Mouse (Mus musculus) embryo, embryonic 9.5 days (tissue): ENCODE data around the gene Itgb2.

Experiments
- DNase-seq: peaks from one replicate; pipeline ENCODE4 v3.0.0-alpha.2; 2017; ENCODE audit errors: extremely low spot score

Gene Itgb2

DNA sequence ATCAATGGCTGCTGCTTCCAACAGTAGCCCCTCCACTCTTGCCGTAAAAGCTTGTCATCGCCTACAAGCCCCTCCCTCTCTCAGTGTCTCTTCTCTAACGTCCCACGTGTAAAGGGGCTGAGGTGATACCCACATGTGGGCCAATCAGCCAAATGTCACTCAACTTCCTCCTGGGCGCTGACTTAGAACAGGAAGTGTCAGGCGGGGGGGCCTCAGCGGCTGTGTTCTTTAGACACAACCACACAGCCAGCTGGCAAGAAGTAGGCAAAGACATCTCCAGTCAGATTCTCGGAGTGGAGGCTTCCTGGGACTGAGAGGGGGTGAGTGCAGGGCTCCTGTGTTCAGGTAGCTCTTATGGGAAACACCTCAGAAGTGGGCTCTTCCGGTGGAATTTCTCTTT lies at the start of gene Itgb2:
Gene Itgb2 (plus strand): TSS at position 113 of the 400 bp plus-strand sequence.
- no peak for DNase-seq

DNA sequence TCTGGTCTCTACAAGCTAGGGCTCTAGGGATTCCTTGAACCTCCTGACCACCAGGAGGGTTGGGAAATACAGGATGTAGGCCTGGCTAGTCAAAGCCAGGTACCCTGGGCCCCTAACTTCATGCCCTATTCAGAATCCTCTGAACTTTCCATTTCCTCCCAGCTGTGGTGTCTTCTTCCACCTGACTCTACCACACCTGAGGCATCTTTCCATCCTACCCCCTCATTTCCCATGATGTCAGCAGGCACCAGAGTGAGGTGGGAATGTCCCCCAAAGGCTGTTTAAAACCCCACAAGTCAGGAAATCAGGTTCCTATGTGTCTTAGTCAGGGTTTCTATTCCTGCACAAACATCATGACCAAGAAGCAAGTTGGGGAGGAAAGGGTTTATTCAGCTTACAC lies 48.2 kb upstream of the Itgb2 start:
- DNase-seq, result no peak

DNA sequence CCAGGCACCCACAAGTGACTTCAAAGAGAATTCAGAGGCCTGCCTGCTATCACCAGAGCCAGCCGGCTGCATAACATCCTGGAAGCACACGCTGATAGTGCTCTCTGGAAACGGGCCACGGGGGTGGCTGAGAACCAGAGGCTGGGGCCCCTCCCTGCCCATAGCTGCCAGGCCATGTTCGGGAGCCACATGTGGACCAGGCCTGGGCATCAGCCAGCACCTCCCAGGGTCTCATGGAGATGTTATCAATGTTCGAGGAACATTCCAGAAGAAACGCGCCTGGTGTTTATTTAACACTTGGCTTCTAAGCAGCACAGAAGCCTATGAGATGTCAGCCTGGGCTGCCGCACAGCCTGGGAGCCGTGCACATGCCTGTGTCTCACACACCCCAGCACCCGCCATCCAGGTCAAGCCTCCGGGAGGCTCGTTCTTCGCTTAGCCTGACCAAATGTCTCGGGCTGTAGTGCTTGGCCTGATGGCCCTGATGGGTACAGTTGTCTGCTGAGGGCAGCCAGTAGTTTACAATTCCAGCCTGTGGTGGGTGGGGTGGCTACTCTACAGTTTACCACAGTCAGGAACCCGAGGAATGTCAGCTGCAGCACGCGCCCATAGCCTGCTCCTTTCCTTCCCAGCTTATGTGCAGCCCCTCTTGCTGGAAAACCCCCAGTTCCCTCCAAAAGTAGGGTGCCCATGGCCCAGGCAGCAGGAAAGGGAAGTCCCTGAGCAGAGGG lies 45.7 kb upstream of the Itgb2 start:
- DNase-seq, result peak; percentile 22

DNA sequence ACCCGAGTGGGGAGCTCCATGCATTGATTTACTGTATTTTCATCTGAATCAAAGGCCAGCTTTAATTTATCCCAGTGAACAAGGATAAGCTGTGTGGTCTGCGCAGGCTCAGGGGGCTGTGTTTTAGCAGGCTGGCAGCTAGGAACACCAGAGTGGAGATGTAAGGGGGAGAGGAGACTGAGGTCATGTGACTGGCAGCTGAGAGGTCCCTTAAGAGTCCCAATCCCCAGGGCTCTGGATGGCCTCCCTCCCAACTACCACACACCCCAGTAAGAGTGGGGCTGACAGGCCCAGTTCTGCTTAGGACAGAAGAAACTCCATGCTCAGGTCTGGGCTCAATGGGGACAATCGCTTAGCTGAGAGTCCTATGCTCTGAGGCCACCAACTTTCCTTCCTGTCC lies 44.3 kb upstream of the Itgb2 start:
- no peak for DNase-seq

DNA sequence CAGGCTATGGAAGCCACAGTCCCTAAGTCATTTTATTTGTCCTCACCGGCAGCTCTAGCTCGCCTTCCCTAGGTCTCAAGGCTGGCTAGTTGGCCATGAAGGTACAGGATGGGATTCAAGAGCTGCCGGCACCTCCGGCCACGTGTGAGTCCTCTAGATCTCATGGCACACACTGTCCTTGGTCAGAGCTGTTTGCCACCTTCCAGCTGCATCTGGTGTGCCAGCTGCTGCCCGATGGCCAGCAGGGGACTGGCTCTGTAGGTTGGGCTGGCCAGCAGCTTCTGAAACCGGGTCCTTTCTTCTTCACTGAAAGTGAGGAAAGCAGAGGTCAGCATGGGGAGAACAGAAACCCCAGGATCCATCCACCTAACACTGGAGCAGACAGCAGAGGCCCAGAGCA lies 41.9 kb upstream of the Itgb2 start:
- no peak for DNase-seq

DNA sequence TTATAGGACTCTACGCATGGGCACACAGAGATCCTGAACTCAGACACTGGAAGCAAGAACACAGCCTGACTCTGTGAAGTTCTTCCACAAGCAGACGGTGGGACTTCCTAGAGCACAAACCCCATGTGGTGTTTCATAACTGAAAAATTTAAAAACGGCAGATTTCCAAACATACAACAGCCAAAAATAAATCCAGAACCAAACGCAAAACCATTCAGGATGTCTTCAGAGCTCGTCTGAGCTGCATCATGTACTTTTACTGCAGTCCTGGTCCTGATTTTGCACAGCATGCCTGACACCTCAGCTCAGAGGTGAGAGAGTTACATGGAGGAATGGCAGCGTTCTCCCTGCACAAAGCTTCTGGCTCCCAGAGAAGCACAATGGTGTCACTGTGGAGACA lies 38.5 kb upstream of the Itgb2 start:
- no peak for DNase-seq

DNA sequence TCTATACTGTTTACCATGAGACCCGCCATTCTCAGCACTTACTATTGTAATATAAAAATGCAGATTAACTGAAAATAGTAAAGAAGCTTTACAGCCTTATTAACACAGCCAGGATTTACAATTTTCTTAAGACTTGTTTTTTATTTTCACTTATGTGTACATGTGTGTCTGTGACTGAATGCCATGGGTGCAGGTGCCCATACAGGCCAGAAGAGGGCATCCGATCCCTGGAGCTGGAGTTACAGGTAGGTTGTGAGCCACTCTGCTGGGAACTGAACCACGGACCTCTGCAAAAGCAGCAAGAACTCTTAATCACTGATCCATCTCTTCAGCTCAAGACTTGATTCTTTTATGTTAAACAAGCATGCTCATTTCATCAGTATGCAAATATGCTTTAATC lies 37.2 kb upstream of the Itgb2 start:
- no peak for DNase-seq

- no peak for DNase-seq
Measured at GRCm38 (mm10) chr10:77497185-77497584, 32.9 kb upstream of the Itgb2 start.

GRCm38 (mm10) chr10:77498254-77498653 lies 31.8 kb upstream of the Itgb2 start:
- DNase-seq, result no peak

DNA sequence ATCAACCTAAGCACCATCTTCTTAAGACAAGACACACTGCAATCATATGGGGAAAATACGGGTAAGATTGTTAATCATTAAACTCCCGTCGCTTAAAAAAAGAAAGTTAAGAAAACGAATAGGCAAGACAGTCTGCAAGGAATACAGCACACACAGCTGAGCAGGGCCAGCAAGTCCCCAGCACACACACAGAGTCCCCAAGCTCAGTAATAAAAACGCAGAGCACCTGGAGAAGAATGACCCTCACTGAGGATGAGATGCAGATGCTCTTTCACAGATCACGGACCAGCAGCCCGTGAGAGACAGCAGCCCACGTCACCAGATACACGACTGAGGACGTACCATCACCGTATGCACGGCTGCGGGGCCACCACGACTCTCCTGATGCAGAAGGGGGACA lies 29.4 kb upstream of the Itgb2 start:
- no peak for DNase-seq

DNA sequence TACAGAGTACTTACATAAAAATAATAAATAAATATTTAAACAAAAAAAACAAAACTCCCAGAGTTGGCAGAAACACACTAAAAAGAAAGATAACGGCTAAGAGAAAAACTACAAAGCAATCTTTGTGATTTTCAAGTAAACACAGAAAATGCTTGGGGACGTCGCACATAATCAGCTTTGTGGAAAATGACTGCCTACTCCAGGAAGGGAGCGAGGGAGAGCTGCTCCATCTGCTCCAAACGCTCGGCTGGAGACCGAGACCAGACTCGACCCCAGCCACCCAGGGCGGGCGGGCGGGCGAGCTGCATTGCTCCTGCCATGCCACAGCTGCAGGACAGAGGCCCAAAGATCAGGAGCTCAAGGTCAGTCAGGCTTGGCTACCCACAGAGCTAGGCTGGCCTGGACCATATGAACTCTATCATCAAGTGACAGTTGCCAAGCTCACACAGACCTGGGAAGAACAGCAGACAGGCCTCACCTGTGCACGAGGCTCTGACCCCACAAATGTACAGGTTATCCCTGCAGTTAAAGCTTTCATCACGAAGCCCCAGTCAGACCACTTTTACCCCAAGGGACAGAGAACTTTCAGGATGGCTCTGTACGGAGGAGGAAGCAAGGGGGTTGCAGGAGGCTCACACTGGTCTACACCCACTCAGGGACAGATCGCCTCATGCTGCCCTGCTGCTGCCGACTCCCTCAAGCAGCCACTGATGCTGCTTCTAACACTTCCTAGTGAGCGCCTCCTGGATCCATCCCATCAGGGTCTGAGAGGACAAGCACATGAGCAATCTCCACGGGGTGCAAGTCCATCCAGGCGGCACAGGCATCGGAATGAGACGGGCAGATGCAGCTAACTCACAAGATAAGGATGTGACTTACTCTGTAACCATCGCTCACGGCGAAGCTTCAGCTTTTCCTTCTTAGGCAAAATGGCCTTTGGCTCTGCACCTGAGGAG lies 26.8 kb upstream of the Itgb2 start:
- no peak for DNase-seq

DNA sequence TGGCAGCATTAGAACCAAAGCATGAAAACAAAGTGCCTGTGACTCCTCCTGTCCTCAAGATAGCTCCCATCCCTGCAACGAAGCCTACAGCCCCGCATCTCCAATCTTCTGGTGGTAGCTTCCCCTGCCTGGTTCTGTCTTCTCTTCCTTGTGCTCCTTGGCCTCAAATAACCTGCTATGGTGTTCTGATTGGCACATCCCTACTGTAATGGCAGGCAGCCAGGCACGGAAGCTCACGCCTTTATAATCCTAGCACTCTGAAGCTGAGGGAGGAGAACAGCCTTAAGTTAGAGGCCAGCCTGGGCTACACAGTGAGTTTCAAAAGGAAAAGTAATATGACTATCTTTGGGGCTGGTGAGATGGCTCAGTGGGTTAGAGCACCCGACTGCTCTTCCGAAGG lies 25.9 kb upstream of the Itgb2 start:
- no peak for DNase-seq

GRCm38 (mm10) chr10:77506526-77506925 lies 23.5 kb upstream of the Itgb2 start:
- DNase-seq, result no peak

DNA sequence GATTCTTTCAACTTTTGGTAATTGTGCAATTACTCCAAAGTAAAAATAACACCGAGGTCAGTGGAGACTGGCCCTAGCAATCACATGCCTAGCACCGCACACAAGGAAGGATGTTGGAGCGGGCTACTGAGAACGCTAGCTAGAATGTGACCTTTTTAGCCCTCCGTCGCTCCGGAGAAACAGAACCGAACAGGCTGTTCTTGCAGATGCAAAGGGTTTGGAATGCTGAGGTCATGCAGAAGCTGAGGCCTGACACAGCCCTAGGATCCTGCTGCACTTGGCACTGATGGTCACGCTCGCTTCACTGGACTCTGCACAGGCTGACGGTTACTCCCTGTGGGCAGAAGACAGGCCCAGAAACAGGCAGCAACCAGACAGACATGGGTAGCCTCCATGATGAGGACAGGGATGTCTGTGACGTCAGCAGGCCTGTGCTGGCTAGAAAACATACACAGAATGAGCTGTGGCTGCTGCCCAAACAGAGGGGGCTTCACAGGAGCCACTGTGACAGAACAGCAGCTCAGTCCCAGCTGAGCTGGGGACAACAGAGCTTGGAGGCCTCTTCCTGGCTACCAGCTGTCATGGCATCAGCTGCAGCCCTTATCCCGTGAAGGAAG lies 23.0 kb upstream of the Itgb2 start:
- no peak for DNase-seq

GRCm38 (mm10) chr10:77507779-77508178 lies 22.3 kb upstream of the Itgb2 start:
- no peak for DNase-seq

- no peak for DNase-seq
Measured at GRCm38 (mm10) chr10:77508744-77509143, 21.3 kb upstream of the Itgb2 start.

DNA sequence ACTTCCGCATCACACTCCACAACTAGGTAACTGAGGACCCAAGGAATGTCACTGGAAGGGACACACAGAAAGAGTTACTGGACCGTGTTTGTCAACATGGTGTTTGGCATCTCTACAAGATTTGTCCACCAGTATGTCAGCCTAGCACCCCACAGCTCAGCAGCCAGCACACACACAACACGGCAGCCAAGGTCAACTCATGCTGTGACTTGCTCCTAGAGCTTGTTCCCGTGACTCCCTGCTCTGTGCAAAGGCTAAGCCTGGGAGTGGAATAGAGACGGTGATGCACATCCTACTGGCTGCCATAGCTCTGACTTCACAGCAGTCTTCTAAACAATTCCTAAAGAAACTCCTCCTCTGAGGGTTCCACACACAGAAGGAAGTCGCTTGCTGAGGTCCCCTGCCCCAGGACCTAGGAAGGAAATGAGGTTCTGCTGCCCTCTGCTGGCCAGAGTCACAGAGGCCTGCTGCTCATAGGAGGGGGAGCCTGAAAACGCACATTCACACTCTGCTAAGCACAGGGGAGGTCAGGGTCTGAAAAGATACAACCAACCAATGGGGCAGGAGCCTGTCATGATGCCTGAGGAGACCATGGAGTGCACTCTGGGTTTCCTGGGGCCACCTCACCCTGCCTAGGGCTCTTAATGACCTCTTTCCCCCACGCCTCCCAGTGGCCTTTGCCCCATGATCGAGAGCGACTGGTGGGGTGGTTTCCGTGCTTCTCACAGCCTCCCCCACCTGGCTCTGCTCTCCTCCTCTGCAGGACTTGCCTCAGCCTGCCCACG lies 20.5 kb upstream of the Itgb2 start:
- peak; percentile 86 for DNase-seq

- DNase-seq, result no peak
Measured at GRCm38 (mm10) chr10:77510225-77510982, 19.6 kb upstream of the Itgb2 start.

DNA sequence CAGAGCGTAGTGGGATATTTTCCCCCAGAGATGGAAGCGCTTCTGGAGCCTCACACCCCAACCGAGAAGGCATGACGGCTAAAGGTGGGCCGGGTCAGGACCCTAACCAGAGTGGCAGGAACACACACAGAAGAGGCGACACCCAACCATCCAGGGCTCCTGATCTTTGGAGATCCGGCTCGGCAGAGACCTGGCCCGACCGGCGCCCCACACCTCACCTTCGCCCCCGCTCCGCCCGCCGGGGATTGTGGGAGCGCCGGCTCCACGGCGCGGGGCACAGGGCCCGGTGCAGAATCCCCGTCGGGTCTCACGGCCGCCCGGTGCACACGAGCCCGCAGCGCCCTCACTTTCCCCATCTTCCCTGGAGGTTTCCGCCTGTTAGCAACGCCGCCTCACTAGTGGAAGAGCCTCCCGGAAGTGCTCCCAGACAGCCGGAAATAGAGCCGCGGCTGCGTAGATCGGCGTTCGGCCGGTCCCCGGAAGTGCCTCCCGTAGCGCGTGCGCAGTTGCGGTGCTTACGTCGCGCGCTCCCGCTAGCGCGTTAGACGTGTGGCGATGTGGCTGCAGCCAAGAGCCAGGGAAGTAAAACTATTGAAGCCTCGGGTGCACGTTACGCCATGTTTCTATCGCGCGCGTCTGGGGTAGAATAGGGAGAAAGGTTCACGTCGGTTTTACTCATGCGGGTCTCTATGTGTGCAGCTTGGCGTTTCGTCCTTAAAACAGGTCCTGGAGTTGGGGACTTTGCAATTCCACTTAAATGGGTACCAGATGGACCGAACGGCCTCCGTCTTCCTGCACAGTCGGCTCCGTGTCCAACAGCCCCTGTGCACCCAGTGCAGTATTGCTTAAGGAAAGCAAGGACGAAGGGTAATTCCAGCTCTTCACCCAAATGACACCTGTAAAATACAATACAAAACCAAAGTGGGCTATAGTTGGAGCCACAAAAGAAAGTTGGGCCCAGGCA lies 14.4 kb upstream of the Itgb2 start, which contains the start of gene Fam207a:
Gene Fam207a (minus strand): TSS at position 401 of the 964 bp plus-strand sequence.
- DNase-seq, result peak; percentile 87
